Mouse (Mus musculus): Measurements from ENCODE around the gene Tmem217.

- TF ChIP-seq CTCF (IDR thresholded peaks at IDR 0.05; ENCODE audit: extremely low read depth, insufficient read depth, low read length): no peak
- no peak for TF ChIP-seq POLR2A (IDR thresholded peaks at IDR 0.05; ENCODE audit: extremely low read depth, insufficient read depth, low read length)
Measured at GRCm38 (mm10) chr17:29584306-29584705, 32.1 kb upstream of the Tmem217 start.

Data from cortical plate, adult 2 months (tissue).